Mouse (Mus musculus): ENCODE data around the gene Ooep.

- no peak for TF ChIP-seq POLR2A (IDR thresholded peaks at IDR 0.05; ENCODE audit: control insufficient read depth in 1 of 2, insufficient read depth in 1 of 2, low read depth in 1 of 2, low read length in 2 of 2, poor library complexity in 1 of 2)
- no peak for TF ChIP-seq CTCF (IDR thresholded peaks at IDR 0.05 in 2 of 3, conservative IDR thresholded peaks at IDR 0.05 in 1 of 3; ENCODE audit: control insufficient read depth in 1 of 3, insufficient read depth in 1 of 3, low read depth in 2 of 3, low read length in 3 of 3, poor library complexity in 1 of 3, severe bottlenecking in 1 of 3)
- TF ChIP-seq RCOR1 (IDR thresholded peaks at IDR 0.05; ENCODE audit: low read depth, low read length), result no peak
- TF ChIP-seq HCFC1 (IDR thresholded peaks at IDR 0.05; ENCODE audit: low read depth, low read length), result no peak
These were observed 979 bp downstream of the Ooep start for GRCm38 (mm10) chr9:78377546-78377945.
